Mouse (Mus musculus) cerebellum, adult 2 months (tissue): ENCODE data around the gene Rad51.

Experiments used
- CTCF ChIP-seq: fragments of 200-500 bp; IDR thresholded peaks from 2 replicates; pipeline ENCODE4 v1.5.1; 2011; ENCODE audit warnings: low read depth, mild to moderate bottlenecking, control low read depth, low read length, moderate library complexity, borderline replicate concordance; ENCODE audit not compliant: insufficient read depth
- POLR2A ChIP-seq: fragments of 200-500 bp; IDR thresholded peaks from 2 replicates; pipeline ENCODE4 v1.6.1; 2011; ENCODE audit warnings: low read length, control low read depth, borderline replicate concordance; ENCODE audit not compliant: insufficient read depth

- TF ChIP-seq CTCF (no peak), POLR2A (no peak)
Observed at GRCm38 (mm10) chr2:119171574-119171973, 59.0 kb downstream of the Rad51 start.
